In genomic region chr16:49769831-49770261, GRCm38 (mm10) we compare ENCODE assay signal across 13 mouse cellular contexts. TPM values are rescaled to one million over a fixed set of nuclear protein-coding genes. Genes with fewer than 3 reads are reported as not detected.
DNase-seq lines count a peak whose midpoint lies in the region; ATAC-seq and TF ChIP-seq lines count a peak whose summit lies in the region.
"Had no signal": no experiment of that assay in that cellular context is flagged by ENCODE, and none has a peak within 500 bp of the region (broad histone marks: within the 10 kb centered on the region; RNA-seq: fewer than 3 reads in every experiment).

No protein-coding gene starts in this region.

- no peak overlapping the region for H3K9ac ChIP-seq in heart, embryonic 11.5 days (ENCODE audit: low read depth, low read length)
- H3K9ac ChIP-seq in liver, embryonic 12.5 days, result peak overlapping the region; percentile 32
- H3K9ac ChIP-seq: hindbrain, embryonic 15.5 days; neural tube, embryonic 13.5 days had no signal

- peak; percentile 78 for ATAC-seq in heart, embryonic 11.5 days (replicated peaks; ENCODE audit: insufficient number of reproducible peaks, low FRiP score, low TSS enrichment)
- peak; percentile 81 for ATAC-seq in liver, embryonic 12.5 days
- 0 out of 2 replicates have a peak, but pooled peaks have one; percentile 9 for ATAC-seq in neutrophil, adult 5-6 weeks (ENCODE audit: extremely low read depth, insufficient number of reproducible peaks, low FRiP score, poor library complexity, severe bottlenecking)
- ATAC-seq: forebrain, embryonic 16.5 days had no signal

- no peak for DNase-seq in heart, postnatal 4 days
- DNase-seq in cerebellum, postnatal 36 days, result no peak
- DNase-seq in urinary bladder, adult 18-20 months (ENCODE audit: low spot score in 2 of 2), result no peak
- no peak for DNase-seq in cerebellum, postnatal 25 days
- DNase-seq: left cerebral cortex, postnatal 4 days had no signal

- H3K4me1 ChIP-seq in heart, embryonic 11.5 days (ENCODE audit: control insufficient read depth, insufficient read depth, low read length), result no peaks in the 10 kb centered on the region
- peaks cover 11% of the 10 kb centered on the region for H3K4me1 ChIP-seq in bone marrow, adult 2 months (ENCODE audit: control insufficient read depth, insufficient read depth, low read length)
- peaks cover 89% of the 10 kb centered on the region for H3K4me1 ChIP-seq in liver, embryonic 12.5 days
- H3K4me1 ChIP-seq: hindbrain, embryonic 15.5 days; neural tube, embryonic 13.5 days had no signal

- no peaks in the 10 kb centered on the region for H3K27me3 ChIP-seq in heart, embryonic 11.5 days (ENCODE audit: control insufficient read depth, insufficient read depth, low read length)
- H3K27me3 ChIP-seq in liver, embryonic 12.5 days (replicated peaks), result no peaks in the 10 kb centered on the region
- H3K27me3 ChIP-seq: hindbrain, embryonic 15.5 days; neural tube, embryonic 13.5 days had no signal

- no peaks in the 10 kb centered on the region for H3K36me3 ChIP-seq in heart, embryonic 11.5 days (ENCODE audit: control insufficient read depth, insufficient read depth, low read length)
- no peaks in the 10 kb centered on the region for H3K36me3 ChIP-seq in liver, embryonic 12.5 days
- H3K36me3 ChIP-seq: hindbrain, embryonic 15.5 days; midbrain, embryonic 10.5 days; neural tube, embryonic 13.5 days had no signal

- H3K4me3 ChIP-seq in heart, embryonic 11.5 days (ENCODE audit: low read depth, low read length), result no peak overlapping the region
- H3K4me3 ChIP-seq in bone marrow, adult 2 months (replicated peaks; ENCODE audit: control insufficient read depth, low read depth, low read length), result no peak overlapping the region
- no peak overlapping the region for H3K4me3 ChIP-seq in liver, embryonic 12.5 days
- H3K4me3 ChIP-seq: hindbrain, embryonic 15.5 days; midbrain, embryonic 10.5 days; neural tube, embryonic 13.5 days had no signal

- no peak for TF ChIP-seq POLR2A in bone marrow, adult 2 months (IDR thresholded peaks at IDR 0.05; ENCODE audit: borderline replicate concordance, control insufficient read depth, low read depth, low read length)

- no peak overlapping the region for H3K27ac ChIP-seq in heart, embryonic 11.5 days (ENCODE audit: low read depth, low read length)
- H3K27ac ChIP-seq in bone marrow, adult 2 months (ENCODE audit: control insufficient read depth, insufficient read depth, low read depth, low read length, poor library complexity), result peak overlapping the region; percentile 70; the same call in 1 of the 2 replicates
- H3K27ac ChIP-seq in liver, embryonic 12.5 days, result peak overlapping the region; percentile 98
- H3K27ac ChIP-seq: hindbrain, embryonic 15.5 days; midbrain, embryonic 10.5 days; neural tube, embryonic 13.5 days had no signal

- no peak for TF ChIP-seq CTCF in bone marrow, adult 2 months (IDR thresholded peaks at IDR 0.05; ENCODE audit: control insufficient read depth, insufficient read depth, low read length)

- H3K9me3 ChIP-seq in heart, embryonic 11.5 days (replicated peaks; ENCODE audit: control insufficient read depth, low read length), result no peaks in the 10 kb centered on the region
- no peaks in the 10 kb centered on the region for H3K9me3 ChIP-seq in liver, embryonic 12.5 days (replicated peaks)
- H3K9me3 ChIP-seq: hindbrain, embryonic 15.5 days; midbrain, embryonic 10.5 days; neural tube, embryonic 13.5 days had no signal

- no peak overlapping the region for H3K4me2 ChIP-seq in heart, embryonic 11.5 days
- peak overlapping the region; percentile 44 for H3K4me2 ChIP-seq in liver, embryonic 12.5 days
- H3K4me2 ChIP-seq: hindbrain, embryonic 15.5 days; neural tube, embryonic 13.5 days had no signal

- WGBS in heart, embryonic 11.5 days (ENCODE audit: insufficient replicate concordance), result 50% methylated on average over 2 of the region's 2 CpGs
- 11% methylated on average over 2 of the region's 2 CpGs for WGBS in bone marrow, adult 2 months
- 13% methylated on average over 2 of the region's 2 CpGs for WGBS in liver, embryonic 12.5 days (ENCODE audit: insufficient replicate concordance)

RNA-seq across cellular contexts. Expression of gene Cd47, which starts 30.5 kb away (rescaled TPM):
- 55.3 and 58.5 TPM in 2 replicates for polyA plus RNA-seq in heart, embryonic 11.5 days (2014; fragmentation: Nextera tagmentation; extraction: Ambion mirVana)
- total RNA-seq in heart, postnatal 4 days (2021), result 10 to 100 TPM; 57.3 to 58.4 TPM
- polyA plus RNA-seq in bone marrow, adult 2 months (2011; ENCODE audit: insufficient read depth, insufficient read length, low replicate concordance, missing spikeins), result 159 and 163 TPM in 2 replicates
- 308 and 327 TPM in 2 replicates for polyA plus RNA-seq in liver, embryonic 12.5 days (2016; fragmentation: Nextera tagmentation; extraction: Ambion mirVana)
- total RNA-seq in neutrophil, adult 5-6 weeks (2017), result 113 and 119 TPM in 2 replicates

Comparison
In these comparisons a context has a peak if more than half of its experiments do, and no peak if none do; other contexts are left out.
1. ATAC-seq: peak in every context shown above with its lines; median percentile 81 in liver, embryonic 12.5 days; 78 in heart, embryonic 11.5 days; 9 in neutrophil, adult 5-6 weeks.